In genomic region chr17:24197032-24197824, GRCm38 (mm10) we compare ENCODE assay signal across 14 mouse cellular contexts. TPM values are rescaled to one million over a fixed set of nuclear protein-coding genes. Genes with fewer than 3 reads are reported as not detected.
DNase-seq lines count a peak whose midpoint lies in the region; ATAC-seq and TF ChIP-seq lines count a peak whose summit lies in the region.
"Had no signal": no experiment of that assay in that cellular context is flagged by ENCODE, and none has a peak within 500 bp of the region (broad histone marks: within the 10 kb centered on the region; RNA-seq: fewer than 3 reads in every experiment).

No protein-coding gene starts in this region.

- TF ChIP-seq CTCF in liver, postnatal 0 days (IDR thresholded peaks at IDR 0.05; ENCODE audit: low read depth): no peak

- no peak for DNase-seq in frontal cortex, postnatal 10 days (ENCODE audit: low spot score in 2 of 2)
- DNase-seq in left cerebral cortex, adult 18-20 months (ENCODE audit: low spot score in 2 of 2): peak; percentile 37 to 49
- no peak for DNase-seq in left cerebral cortex, postnatal 14 days (ENCODE audit: low spot score in 2 of 2)
- no peak for DNase-seq in liver, postnatal 0 days
- no peak for DNase-seq in ovary, adult 18-20 months (ENCODE audit: low spot score)
- no peak for DNase-seq in spleen, postnatal 4 days (ENCODE audit: low spot score in 2 of 2)
- DNase-seq: gastrocnemius, postnatal 36 days; lung, postnatal 10 days had no signal

- H3K4me1 ChIP-seq in hindbrain, embryonic 16.5 days (ENCODE audit: control insufficient read depth, insufficient read depth, low read depth, low read length): peaks cover 3% of the 10 kb centered on the region; the same call in 1 of the 2 replicates
- H3K4me1 ChIP-seq in liver, postnatal 0 days (ENCODE audit: insufficient read depth): peaks cover 82% of the 10 kb centered on the region

- ATAC-seq in frontal cortex, adult (ENCODE audit: low TSS enrichment): peak; percentile 57; the same call in 1 of the 2 replicates
- no peak for ATAC-seq in hindbrain, embryonic 16.5 days
- ATAC-seq in liver, postnatal 0 days: peak; percentile 47
- ATAC-seq: CD4-positive, CD25-positive, alpha-beta regulatory T cell, adult 4 months; forebrain, embryonic 14.5 days; intestine, embryonic 16.5 days had no signal

- no peaks in the 10 kb centered on the region for H3K9me3 ChIP-seq in hindbrain, embryonic 16.5 days (ENCODE audit: control insufficient read depth, low read length)
- H3K9me3 ChIP-seq in liver, postnatal 0 days (ENCODE audit: low read length): no peaks in the 10 kb centered on the region

- H3K27ac ChIP-seq in hindbrain, embryonic 16.5 days (ENCODE audit: low read depth, low read length): no peak overlapping the region
- no peak overlapping the region for H3K27ac ChIP-seq in liver, postnatal 0 days (ENCODE audit: low read depth)

- 65% methylated on average over 15 of the region's 15 CpGs for WGBS in hindbrain, embryonic 16.5 days
- WGBS in liver, postnatal 0 days (ENCODE audit: insufficient replicate concordance): 60% methylated on average over 15 of the region's 15 CpGs

- H3K36me3 ChIP-seq in hindbrain, embryonic 16.5 days (ENCODE audit: control insufficient read depth, insufficient read depth, low read length): no peaks in the 10 kb centered on the region
- H3K36me3 ChIP-seq in liver, postnatal 0 days (replicated peaks; ENCODE audit: insufficient read depth, low read length): peaks cover 25% of the 10 kb centered on the region

- H3K4me3 ChIP-seq in hindbrain, embryonic 16.5 days (ENCODE audit: low read length): no peak overlapping the region
- H3K4me3 ChIP-seq in liver, postnatal 0 days (ENCODE audit: low read depth, low read length): no peak overlapping the region
- H3K4me3 ChIP-seq: myocyte had no signal

- intact Hi-C loops in left cerebral cortex, postnatal 14 days (cut with DNase I): no loop called here

- H3K4me2 ChIP-seq in hindbrain, embryonic 16.5 days (ENCODE audit: low read length): no peak overlapping the region
- 0 out of 2 replicates have a peak overlapping the region, but pooled peaks have one; percentile 11 for H3K4me2 ChIP-seq in liver, postnatal 0 days (ENCODE audit: low read depth, low read length)

- no peak for TF ChIP-seq EP300 in liver, postnatal 0 days (IDR thresholded peaks at IDR 0.05; ENCODE audit: low read depth)

- no peaks in the 10 kb centered on the region for H3K27me3 ChIP-seq in hindbrain, embryonic 16.5 days (replicated peaks; ENCODE audit: control insufficient read depth, insufficient read depth, low read length)
- no peaks in the 10 kb centered on the region for H3K27me3 ChIP-seq in liver, postnatal 0 days (ENCODE audit: insufficient read depth, low read length)

- H3K9ac ChIP-seq in hindbrain, embryonic 16.5 days (ENCODE audit: low read depth, low read length): peak overlapping the region; percentile 11; the same call in 1 of the 2 replicates
- H3K9ac ChIP-seq in liver, postnatal 0 days (replicated peaks): no peak overlapping the region

RNA-seq across cellular contexts. Expression of gene Tbc1d24, which starts 8.1 kb away (rescaled TPM):
- 10 to 100 TPM; 62.8 to 66.6 TPM for total RNA-seq in left cerebral cortex, adult 18-20 months (2021)
- total RNA-seq in left cerebral cortex, postnatal 14 days (2021): 10 to 100 TPM; 71.1 to 72.5 TPM
- polyA plus RNA-seq in hindbrain, embryonic 16.5 days (2015; fragmentation: Nextera tagmentation; extraction: Ambion mirVana): 26.6 and 29.5 TPM in 2 replicates
- polyA plus RNA-seq in liver, postnatal 0 days (2015; fragmentation: Nextera tagmentation; extraction: Ambion mirVana): 2.0 and 4.2 TPM in 2 replicates

RNA-seq across cellular contexts. Expression of gene Ntn3, which starts 12.1 kb away (rescaled TPM):
- total RNA-seq in left cerebral cortex, adult 18-20 months (2021): 1 to 10 TPM; 8.1 to 8.5 TPM
- 10 to 100 TPM; 11.0 to 12.6 TPM for total RNA-seq in left cerebral cortex, postnatal 14 days (2021)
- 4.5 and 4.6 TPM in 2 replicates for polyA plus RNA-seq in hindbrain, embryonic 16.5 days (2015; fragmentation: Nextera tagmentation; extraction: Ambion mirVana)
- 0.37 and 0.45 TPM in 2 replicates for polyA plus RNA-seq in liver, postnatal 0 days (2015; fragmentation: Nextera tagmentation; extraction: Ambion mirVana)

RNA-seq across cellular contexts. Expression of gene Tedc2, which starts 23.4 kb away (rescaled TPM):
- total RNA-seq in left cerebral cortex, adult 18-20 months (2021): 10 to 100 TPM in 1 of 2 experiments, 1 to 10 TPM in 1; 9.0 to 10.4 TPM
- 10 to 100 TPM in 1 of 2 experiments, 1 to 10 TPM in 1; 8.7 to 10.1 TPM for total RNA-seq in left cerebral cortex, postnatal 14 days (2021)
- polyA plus RNA-seq in hindbrain, embryonic 16.5 days (2015; fragmentation: Nextera tagmentation; extraction: Ambion mirVana): 8.9 and 10.1 TPM in 2 replicates
- polyA plus RNA-seq in liver, postnatal 0 days (2015; fragmentation: Nextera tagmentation; extraction: Ambion mirVana): 6.7 and 7.4 TPM in 2 replicates

RNA-seq across cellular contexts. Expression of gene Atp6v0c, which starts 27.7 kb away (rescaled TPM):
- 1,000 to 10,000 TPM; 1,209 to 1,218 TPM for total RNA-seq in left cerebral cortex, adult 18-20 months (2021)
- total RNA-seq in left cerebral cortex, postnatal 14 days (2021): 1,000 to 10,000 TPM; 1,506 to 1,590 TPM
- 1,653 and 1,817 TPM in 2 replicates for polyA plus RNA-seq in hindbrain, embryonic 16.5 days (2015; fragmentation: Nextera tagmentation; extraction: Ambion mirVana)
- polyA plus RNA-seq in liver, postnatal 0 days (2015; fragmentation: Nextera tagmentation; extraction: Ambion mirVana): 422 and 445 TPM in 2 replicates

RNA-seq across cellular contexts. Expression of gene Amdhd2, which starts 33.7 kb away (rescaled TPM):
- 10 to 100 TPM; 27.3 to 38.0 TPM for total RNA-seq in left cerebral cortex, adult 18-20 months (2021)
- 10 to 100 TPM; 32.4 to 36.1 TPM for total RNA-seq in left cerebral cortex, postnatal 14 days (2021)
- 35.2 and 41.0 TPM in 2 replicates for polyA plus RNA-seq in hindbrain, embryonic 16.5 days (2015; fragmentation: Nextera tagmentation; extraction: Ambion mirVana)
- polyA plus RNA-seq in liver, postnatal 0 days (2015; fragmentation: Nextera tagmentation; extraction: Ambion mirVana): 18.5 and 20.0 TPM in 2 replicates

Comparison
In these comparisons a context has a peak if more than half of its experiments do, and no peak if none do; other contexts are left out.
1. DNase-seq: peak in left cerebral cortex, adult 18-20 months (2 of 2); none in frontal cortex, postnatal 10 days (0 of 2), left cerebral cortex, postnatal 14 days (0 of 2), liver, postnatal 0 days (single experiment), ovary, adult 18-20 months (single experiment) and spleen, postnatal 4 days (0 of 2).